Mouse (Mus musculus) bone marrow, adult 2 months (tissue): ENCODE data around the gene Polrmt.

ENCODE experiments used
- CTCF ChIP-seq: fragments of 200-500 bp; IDR thresholded peaks from 2 replicates; pipeline ENCODE4 v1.5.1; 2011; ENCODE audit warnings: low read length, control low read depth; ENCODE audit not compliant: control insufficient read depth, insufficient read depth
- POLR2A ChIP-seq: fragments of 200-500 bp; IDR thresholded peaks from 2 replicates; pipeline ENCODE4 v1.6.1; 2011; ENCODE audit warnings: low read depth, mild to moderate bottlenecking, control low read depth, low read length, borderline replicate concordance; ENCODE audit not compliant: control insufficient read depth

- no peak for TF ChIP-seq POLR2A
- TF ChIP-seq CTCF = no peak
Measured at GRCm38 (mm10) chr10:79707162-79707561, 39.2 kb downstream of the Polrmt start.
